Mouse (Mus musculus) small intestine, adult 2 months (tissue): ENCODE measurements around the gene Ube2e3. TPM values are rescaled to one million over a fixed set of nuclear protein-coding genes. Genes with fewer than 3 reads are reported as not detected.

ENCODE experiments used
- H3K27ac ChIP-seq: fragments of 200-500 bp; 2 replicates; pipeline ENCODE4 v1.5.1; 2012; ENCODE audit warnings: low read depth, low read length, control low read depth, inconsistent platforms; ENCODE audit not compliant: insufficient read depth
- H3K27me3 ChIP-seq: fragments of 200-500 bp; 2 replicates; pipeline ENCODE4 v1.6.1; 2012; ENCODE audit warnings: mild to moderate bottlenecking, moderate library complexity, low read length, inconsistent platforms; ENCODE audit not compliant: control insufficient read depth, insufficient read depth
- H3K36me3 ChIP-seq: fragments of 200-500 bp; 2 replicates; pipeline ENCODE4 v1.6.1; 2012; ENCODE audit warnings: mild to moderate bottlenecking, low read length, control low read depth, inconsistent platforms; ENCODE audit not compliant: control insufficient read depth, insufficient read depth
- H3K4me1 ChIP-seq: fragments of 200-500 bp; 2 replicates; pipeline ENCODE4 v1.6.1; 2012; ENCODE audit warnings: low read length, inconsistent platforms, mixed read lengths; ENCODE audit not compliant: control insufficient read depth, insufficient read depth, insufficient read length
- H3K4me3 ChIP-seq: fragments of 200-500 bp; 2 replicates; pipeline ENCODE4 v1.5.1; 2012; ENCODE audit warnings: low read depth, mild to moderate bottlenecking, control low read depth, inconsistent platforms, low read length, moderate library complexity
- CTCF ChIP-seq: fragments of 200-500 bp; IDR thresholded peaks from 2 replicates; pipeline ENCODE4 v1.5.1; 2012; ENCODE audit warnings: low read depth, mild to moderate bottlenecking, control low read depth, inconsistent platforms, low read length, moderate library complexity, mixed read lengths; ENCODE audit not compliant: insufficient replicate concordance, insufficient read length; ENCODE audit errors: extremely low read depth
- POLR2A ChIP-seq: fragments of 200-500 bp; IDR thresholded peaks from 2 replicates; pipeline ENCODE4 v1.6.1; 2012; ENCODE audit warnings: low read depth, mild to moderate bottlenecking, control low read depth, inconsistent platforms, low read length, moderate library complexity
- WGBS: fragments of 180-500 bp; shearing (Covaris S2); methylation state at CpG from one replicate; pipeline ENCODE4 v1.1.7; 2018; 5-methylcytosine and 5-hydroxymethylcytosine counted together
- polyA plus RNA-seq: library from polyadenylated mRNA; depleted of rRNA; stranded (reverse); fragments of >200 nt; gene quantifications from 2 replicates; pipeline ENCODE4 v1.2.3, GENCODE M21; 2012

Ube2e3 gene
- polyA plus RNA-seq, 1 experiment, result 32.7 TPM

DNA sequence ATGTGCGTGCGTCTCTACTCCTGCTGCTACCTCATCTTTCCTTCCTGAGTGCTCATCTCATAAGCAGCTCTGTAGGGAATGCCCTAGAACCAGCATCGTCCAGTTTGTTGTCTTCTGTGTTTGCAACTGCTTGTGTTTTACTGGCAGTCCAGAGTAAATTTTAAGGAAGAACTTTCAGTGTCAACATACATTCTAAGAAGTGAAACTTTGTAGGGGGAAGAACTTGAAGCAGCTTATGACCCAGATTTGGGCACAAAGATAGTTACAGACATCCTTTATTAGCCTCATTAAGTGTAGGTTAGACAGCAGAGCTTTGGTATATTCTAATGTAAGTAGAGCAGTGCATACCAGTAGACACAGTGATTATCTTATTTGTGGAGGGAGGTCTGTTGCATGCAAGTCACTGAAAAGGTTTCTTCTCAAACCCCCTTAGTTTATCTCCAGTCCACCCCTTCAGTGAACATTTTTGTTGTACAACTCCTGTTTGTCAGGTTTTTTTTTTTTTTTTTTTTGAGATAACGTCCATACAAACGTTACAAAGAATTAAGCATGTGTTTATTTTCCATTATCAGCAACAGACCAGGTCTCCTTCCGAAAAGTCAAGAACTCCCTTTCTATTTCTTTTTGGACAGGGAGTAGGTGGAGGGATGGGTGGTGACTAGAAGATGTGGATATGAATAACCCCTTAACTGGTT, 55.2 kb downstream of the Ube2e3 start:
- Histone ChIP-seq H3K27me3 (no peaks in the 10 kb centered on the region), H3K27ac (no peak overlapping the region), H3K4me3 (no peak overlapping the region), H3K4me1 (no peaks in the 10 kb centered on the region), H3K36me3 (peaks cover 8% of the 10 kb centered on the region; the same call in 1 of the 2 replicates)
- WGBS, result 76% methylated on average over 6 of the region's 6 CpGs
- no peak for TF ChIP-seq POLR2A
- TF ChIP-seq CTCF, result no peak

DNA sequence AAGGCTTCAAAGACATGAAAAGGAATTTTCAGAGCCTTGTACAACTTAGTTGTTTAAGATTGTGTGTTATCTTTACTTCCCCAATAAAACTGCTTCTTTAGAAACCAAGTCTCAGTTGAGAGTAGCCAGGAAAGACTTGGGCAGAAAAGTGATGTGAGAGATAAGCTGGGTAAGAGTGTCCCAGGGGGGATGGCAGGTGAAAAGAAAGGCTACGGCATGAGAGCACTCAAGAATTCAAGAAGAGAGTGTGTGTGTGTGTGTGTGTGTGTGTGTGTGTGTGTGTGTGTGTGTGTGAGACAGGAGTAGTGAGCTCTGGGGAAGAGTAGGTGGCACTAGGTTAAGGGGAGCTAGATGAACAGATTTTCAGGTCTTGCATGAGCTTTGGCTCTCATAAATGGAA, 57.9 kb downstream of the Ube2e3 start:
- Histone ChIP-seq H3K27me3 (no peaks in the 10 kb centered on the region), H3K4me1 (no peaks in the 10 kb centered on the region), H3K27ac (no peak overlapping the region), H3K4me3 (no peak overlapping the region), H3K36me3 (no peaks in the 10 kb centered on the region)
- TF ChIP-seq POLR2A (no peak), CTCF (no peak)
- 44% methylated on average over 1 of the region's 1 CpGs for WGBS

DNA sequence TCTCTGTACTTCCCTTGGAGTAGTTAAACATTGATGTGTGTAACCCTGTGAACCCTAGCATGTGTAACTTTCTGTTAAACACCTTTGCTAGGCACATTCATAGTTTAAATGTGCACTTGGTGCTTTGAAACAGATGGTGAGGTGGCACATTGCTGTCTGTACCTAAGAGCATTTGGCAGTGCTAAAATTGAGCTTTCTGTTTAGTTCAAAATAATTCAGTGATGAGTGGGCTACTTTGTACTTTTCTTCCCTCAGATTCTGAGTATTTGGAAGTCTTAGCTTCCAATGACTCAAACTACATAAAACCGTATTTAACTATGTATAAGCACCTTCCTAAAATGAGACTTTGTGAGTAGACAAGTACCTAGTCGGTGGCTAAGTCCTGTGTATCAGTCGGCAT, 59.7 kb downstream of the Ube2e3 start:
- Histone ChIP-seq H3K27me3 (no peaks in the 10 kb centered on the region), H3K27ac (no peak overlapping the region), H3K4me1 (no peaks in the 10 kb centered on the region), H3K36me3 (no peaks in the 10 kb centered on the region), H3K4me3 (no peak overlapping the region)
- WGBS, result 81% methylated on average over 3 of the region's 3 CpGs
- TF ChIP-seq POLR2A (no peak), CTCF (no peak)

DNA sequence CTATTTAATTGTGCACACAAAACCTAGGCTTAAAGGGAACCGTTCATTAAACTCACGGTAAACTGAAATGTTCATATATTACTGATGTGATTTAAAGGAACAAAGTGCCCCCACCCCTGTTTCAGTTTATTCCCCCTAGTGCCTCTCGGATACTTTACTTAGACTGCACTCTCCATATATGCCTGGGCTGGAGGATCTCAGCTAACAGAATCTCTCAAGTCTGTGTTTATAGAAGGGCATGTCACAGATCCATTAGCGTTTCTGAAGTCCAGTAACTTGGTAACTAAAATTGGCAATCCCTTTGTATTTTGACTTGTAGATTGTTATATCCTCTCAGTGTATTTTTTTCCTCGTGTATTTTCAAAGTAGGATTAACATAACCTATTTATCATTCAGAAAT, 60.2 kb downstream of the Ube2e3 start:
- no peaks in the 10 kb centered on the region for H3K27me3 ChIP-seq
- TF ChIP-seq CTCF (no peak), POLR2A (no peak)
- 77% methylated on average over 5 of the region's 5 CpGs for WGBS
- no peak overlapping the region for H3K27ac ChIP-seq
- H3K4me3 ChIP-seq, result no peak overlapping the region
- H3K36me3 ChIP-seq, result no peaks in the 10 kb centered on the region
- no peaks in the 10 kb centered on the region for H3K4me1 ChIP-seq

DNA sequence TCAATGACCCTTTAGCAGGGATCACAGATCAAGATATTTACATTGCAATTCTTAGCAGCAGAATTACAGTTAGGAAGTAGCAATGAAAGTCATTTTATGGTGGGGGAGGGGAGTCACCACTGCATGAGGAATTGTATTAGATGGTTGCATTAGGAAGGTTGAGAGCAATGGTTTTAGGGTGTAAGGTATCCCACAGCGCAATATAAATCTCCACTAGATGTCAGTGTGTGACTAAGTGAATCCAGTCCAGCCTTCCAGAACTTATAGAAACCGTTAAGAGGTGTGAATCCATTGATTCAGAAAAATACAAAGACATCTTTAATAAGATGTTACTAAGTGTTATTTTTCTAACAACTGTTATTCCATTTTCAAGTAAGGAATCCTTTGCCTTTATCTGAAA, 63.4 kb downstream of the Ube2e3 start:
- Histone ChIP-seq H3K27me3 (no peaks in the 10 kb centered on the region), H3K36me3 (no peaks in the 10 kb centered on the region), H3K4me1 (no peaks in the 10 kb centered on the region), H3K4me3 (no peak overlapping the region), H3K27ac (no peak overlapping the region)
- WGBS, result 40% methylated on average over 2 of the region's 2 CpGs
- TF ChIP-seq POLR2A (no peak), CTCF (no peak)

DNA sequence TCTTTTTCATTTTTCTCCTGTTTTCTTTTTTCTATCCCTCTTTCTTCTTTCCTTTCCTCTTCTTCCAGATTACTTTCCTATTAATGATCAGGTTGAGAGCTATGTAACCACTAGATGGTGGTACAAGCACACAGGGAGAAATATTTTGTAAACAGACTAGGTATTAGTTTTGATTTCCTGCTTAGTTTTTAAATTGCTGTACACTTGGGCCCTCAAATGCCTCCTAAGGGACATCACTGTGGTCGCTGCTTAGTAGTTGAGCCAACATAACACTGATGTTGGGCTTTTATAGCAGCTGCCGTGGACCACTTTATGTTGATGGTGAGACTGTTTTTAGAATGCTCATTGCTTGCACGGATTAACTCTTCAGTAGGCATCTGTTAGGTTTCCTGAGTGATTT, 91.5 kb downstream of the Ube2e3 start:
- no peak overlapping the region for H3K4me3 ChIP-seq
- 44% methylated on average over 3 of the region's 3 CpGs for WGBS
- H3K4me1 ChIP-seq, result no peaks in the 10 kb centered on the region; the same call in 1 of the 2 replicates

DNA sequence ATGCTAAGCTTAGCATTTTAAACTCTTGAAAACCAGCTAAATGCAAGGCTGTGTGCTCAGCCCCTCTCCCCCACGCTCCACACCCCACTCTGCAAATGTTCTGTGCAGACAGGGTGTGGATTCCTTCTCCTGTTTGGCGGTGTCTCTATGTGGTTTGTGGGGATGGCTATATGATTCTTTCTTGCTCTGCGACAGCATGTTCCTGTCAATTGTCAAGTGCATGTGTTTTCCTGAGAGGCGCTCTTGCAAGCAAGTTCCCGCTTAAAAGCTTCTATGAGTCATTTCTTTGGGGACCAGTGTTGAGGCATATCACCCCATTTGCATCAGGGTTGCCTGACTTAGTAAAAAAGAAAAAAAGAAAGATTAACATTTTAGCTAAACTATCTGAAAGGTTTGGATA, 92.4 kb downstream of the Ube2e3 start:
- Histone ChIP-seq H3K4me1 (no peaks in the 10 kb centered on the region; the same call in 1 of the 2 replicates), H3K36me3 (no peaks in the 10 kb centered on the region), H3K27ac (no peak overlapping the region), H3K27me3 (no peaks in the 10 kb centered on the region), H3K4me3 (no peak overlapping the region)
- 71% methylated on average over 5 of the region's 5 CpGs for WGBS
- no peak for TF ChIP-seq POLR2A
- TF ChIP-seq CTCF, result no peak

More for the DNA sequence above, 91.5 kb downstream of the Ube2e3 start:
- H3K36me3 ChIP-seq, result no peaks in the 10 kb centered on the region
- TF ChIP-seq POLR2A (no peak), CTCF (no peak)
- H3K27me3 ChIP-seq, result no peaks in the 10 kb centered on the region
- no peak overlapping the region for H3K27ac ChIP-seq
